Mouse (Mus musculus) lung, embryonic 16.5 days (tissue): ENCODE measurements at regions not wholly inside any gene's neighbourhood (a gene's known extent, or its start where the extent isn't known, plus 50 kb on each side); places are given as distances from the start of the nearest gene placed in this dataset.
"Not testable (repeated sequence)": the region's sequence is repeated elsewhere in the genome, so short reads cannot be mapped to it uniquely, and the experiment has no call there.

Experiments used
- ATAC-seq: fragments of 200-750 bp; cut with Nextera tagmentation; 2 replicates; pipeline ENCODE4 v1.8.0; 2017; ENCODE audit warnings: low read depth, mild to moderate bottlenecking, moderate library complexity
- H3K27ac ChIP-seq: fragments of 300-500 bp; sonication (generic); 2 replicates; pipeline ENCODE4 v1.5.1; 2014; ENCODE audit warnings: mild to moderate bottlenecking, control low read depth, low read length
- H3K27me3 ChIP-seq: fragments of 300-500 bp; sonication (generic); 2 replicates; pipeline ENCODE4 v1.6.1; 2014; ENCODE audit warnings: low read depth, low read length, mixed read lengths; ENCODE audit not compliant: control insufficient read depth, insufficient read depth
- H3K36me3 ChIP-seq: fragments of 300-500 bp; sonication (generic); 2 replicates; pipeline ENCODE4 v1.6.1; 2014; ENCODE audit warnings: low read length; ENCODE audit not compliant: control insufficient read depth, insufficient read depth
- H3K4me1 ChIP-seq: fragments of 300-500 bp; sonication (generic); replicated peaks from 2 replicates; pipeline ENCODE4 v1.6.1; 2014; ENCODE audit warnings: low read length, mixed read lengths; ENCODE audit not compliant: control insufficient read depth, insufficient read depth
- H3K4me2 ChIP-seq: fragments of 300-500 bp; sonication (generic); 2 replicates; pipeline ENCODE4 v1.6.1; 2014; ENCODE audit warnings: low read depth, low read length, control low read depth
- H3K4me3 ChIP-seq: fragments of 300-500 bp; sonication (generic); 2 replicates; pipeline ENCODE4 v1.5.1; 2014; ENCODE audit warnings: mild to moderate bottlenecking, low read length, control low read depth
- H3K9ac ChIP-seq: fragments of 300-500 bp; sonication (generic); 2 replicates; pipeline ENCODE4 v1.6.1; 2014; ENCODE audit warnings: low read length, control low read depth
- H3K9me3 ChIP-seq: fragments of 300-500 bp; sonication (generic); 2 replicates; pipeline ENCODE4 v1.6.1; 2016; ENCODE audit warnings: low read length; ENCODE audit not compliant: control insufficient read depth
- WGBS: fragments of 180-500 bp; shearing (Covaris S2); extraction: QIAGEN DNeasy Blood & Tissue Kit; methylation state at CpG from one replicate; pipeline ENCODE4 v1.1.7; 2014; 5-methylcytosine and 5-hydroxymethylcytosine counted together

DNA sequence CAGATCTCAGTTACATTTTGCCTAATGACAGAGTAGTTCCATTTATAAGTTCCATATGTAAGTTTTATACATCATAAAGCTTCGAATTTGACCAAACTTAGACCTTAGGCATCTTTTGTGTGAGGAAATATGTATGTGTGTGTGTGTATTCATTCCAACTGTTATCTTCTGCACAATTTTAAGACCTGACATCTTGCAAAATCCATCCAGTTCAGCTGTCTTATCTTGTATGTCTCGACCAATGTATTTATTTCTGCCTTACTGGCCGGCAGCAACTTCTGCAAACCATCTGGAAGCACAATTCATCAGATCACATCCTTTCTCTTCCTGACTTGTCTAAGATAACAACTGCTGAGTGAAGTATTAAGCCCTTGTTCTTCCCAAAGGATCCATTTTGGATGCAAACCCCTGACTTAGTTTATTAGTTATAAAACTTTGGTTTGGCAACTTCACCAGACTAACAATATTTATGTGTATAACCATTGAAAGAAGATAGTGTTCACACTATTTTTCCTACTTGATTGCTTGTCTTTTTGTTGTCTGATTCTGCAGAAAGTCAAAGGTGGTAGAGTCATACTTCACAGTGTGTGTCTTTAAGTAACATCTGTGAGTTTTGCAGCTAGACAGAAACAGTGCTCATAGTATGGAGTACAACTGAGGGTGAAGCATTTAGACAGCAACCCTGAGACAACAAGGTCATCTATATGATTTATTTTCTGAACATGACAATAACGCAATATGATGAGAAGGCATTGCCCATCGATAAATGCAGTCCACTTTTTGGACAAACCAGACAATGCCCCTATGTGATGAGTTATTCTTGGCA lies 622.0 kb upstream of the Marcks start:
- H3K4me1 ChIP-seq, result no peaks in the 10 kb centered on the region
- H3K4me2 ChIP-seq, result no peak overlapping the region
- H3K36me3 ChIP-seq, result no peaks in the 10 kb centered on the region
- H3K27me3 ChIP-seq, result no peaks in the 10 kb centered on the region
- no peak overlapping the region for H3K27ac ChIP-seq
- WGBS, result 37% methylated on average over 5 of the region's 5 CpGs
- H3K4me3 ChIP-seq, result no peak overlapping the region
- no peaks in the 10 kb centered on the region for H3K9me3 ChIP-seq
- peak; percentile 87 for ATAC-seq
- no peak overlapping the region for H3K9ac ChIP-seq

DNA sequence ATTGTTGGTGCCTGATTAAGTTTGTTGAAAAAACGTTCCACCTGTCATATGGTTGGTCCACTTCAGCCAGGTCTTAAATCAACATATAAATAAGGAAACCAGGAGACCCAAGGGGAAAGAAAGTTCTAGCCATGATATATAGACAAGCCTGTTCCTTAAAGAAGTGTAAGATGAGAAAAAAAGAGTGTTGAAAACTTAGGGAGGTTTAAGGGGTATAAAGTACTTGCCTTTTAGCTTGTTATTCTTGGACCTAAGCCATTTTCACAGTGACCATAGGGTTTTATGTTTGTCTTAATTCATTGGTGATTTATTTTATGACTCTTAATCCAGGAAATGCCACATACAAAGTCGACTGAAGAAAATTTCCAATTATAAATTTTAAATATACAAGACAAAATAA lies 602.9 kb upstream of the Marcks start:
- Histone ChIP-seq H3K9me3 (no peaks in the 10 kb centered on the region), H3K4me3 (no peak overlapping the region), H3K27ac (no peak overlapping the region), H3K4me1 (no peaks in the 10 kb centered on the region), H3K4me2 (no peak overlapping the region), H3K27me3 (no peaks in the 10 kb centered on the region), H3K9ac (no peak overlapping the region), H3K36me3 (no peaks in the 10 kb centered on the region)
- WGBS, result 14% methylated on average over 2 of the region's 2 CpGs
- ATAC-seq, result no peak

DNA sequence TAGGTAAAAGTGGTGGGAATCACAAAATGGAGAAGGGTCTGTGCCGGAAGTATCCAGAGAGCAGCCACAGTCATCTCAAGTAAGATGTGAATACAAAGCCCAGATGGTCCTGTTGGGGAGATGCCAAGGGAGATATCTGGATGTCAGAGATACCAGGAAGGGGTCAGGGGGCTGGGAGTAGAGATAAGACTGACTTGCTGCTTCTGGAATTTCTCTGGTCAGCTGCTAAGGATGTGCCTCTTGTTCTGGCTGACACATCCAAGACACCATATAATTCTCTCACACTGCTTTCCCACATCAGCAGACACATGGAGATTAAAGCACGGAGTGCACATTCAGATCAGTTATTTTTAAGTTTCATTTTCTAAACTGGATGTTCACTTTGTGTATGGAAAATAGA lies 600.3 kb upstream of the Marcks start:
- no peak overlapping the region for H3K9ac ChIP-seq
- H3K27ac ChIP-seq, result no peak overlapping the region
- peak; percentile 65 for ATAC-seq
- WGBS, result 40% methylated on average over 2 of the region's 2 CpGs
- no peaks in the 10 kb centered on the region for H3K27me3 ChIP-seq
- H3K4me2 ChIP-seq, result no peak overlapping the region
- no peaks in the 10 kb centered on the region for H3K4me1 ChIP-seq
- H3K36me3 ChIP-seq, result no peaks in the 10 kb centered on the region
- no peak overlapping the region for H3K4me3 ChIP-seq
- H3K9me3 ChIP-seq, result no peaks in the 10 kb centered on the region

DNA sequence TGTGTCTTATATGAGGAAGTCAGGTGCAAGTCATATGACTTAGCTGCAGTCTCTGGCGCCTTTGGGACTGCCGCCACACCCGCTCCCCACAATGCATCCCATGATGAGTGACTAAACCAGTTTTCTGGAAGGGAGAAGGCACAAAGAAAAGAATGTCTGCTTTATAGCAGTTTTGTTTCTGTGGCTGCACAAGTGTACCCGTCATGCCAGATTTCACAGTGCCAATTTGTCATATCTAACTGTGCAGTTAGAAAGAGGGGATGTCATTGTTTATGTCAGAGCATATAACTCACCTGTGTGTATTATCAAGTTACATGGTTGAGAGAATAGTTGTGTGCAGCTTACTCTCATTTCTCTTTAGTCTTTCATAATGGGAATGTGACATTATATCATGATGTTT lies 586.9 kb upstream of the Marcks start:
- Histone ChIP-seq H3K4me2 (no peak overlapping the region), H3K27me3 (no peaks in the 10 kb centered on the region), H3K27ac (no peak overlapping the region), H3K36me3 (no peaks in the 10 kb centered on the region), H3K4me1 (no peaks in the 10 kb centered on the region), H3K9me3 (no peaks in the 10 kb centered on the region), H3K9ac (no peak overlapping the region), H3K4me3 (no peak overlapping the region)
- 74% methylated on average over 4 of the region's 4 CpGs for WGBS
- ATAC-seq, result no peak

DNA sequence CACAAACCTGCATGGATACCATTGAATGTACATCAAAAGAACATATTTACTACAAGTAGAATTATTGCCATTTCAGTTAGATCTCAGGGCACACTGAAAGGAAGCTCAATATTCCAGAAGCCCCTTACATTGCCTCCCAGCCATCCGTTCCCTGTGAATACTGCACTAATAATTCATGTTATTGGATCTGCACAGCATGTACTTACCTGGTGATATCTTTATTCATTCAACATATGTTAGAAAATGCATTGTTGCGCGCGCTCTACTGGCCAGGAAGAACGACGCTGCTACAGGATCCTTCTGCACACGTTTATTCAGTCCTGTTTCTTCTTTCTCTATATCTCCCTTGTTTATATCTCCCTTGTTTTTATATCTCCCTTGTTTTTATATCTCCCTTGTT lies 586.3 kb upstream of the Marcks start:
- not testable (repeated sequence) for H3K36me3 ChIP-seq, H3K9me3 ChIP-seq, H3K4me2 ChIP-seq, H3K4me1 ChIP-seq, H3K27me3 ChIP-seq, H3K4me3 ChIP-seq, ATAC-seq, H3K9ac ChIP-seq, H3K27ac ChIP-seq
- 84% methylated on average over 7 of the region's 7 CpGs for WGBS

DNA sequence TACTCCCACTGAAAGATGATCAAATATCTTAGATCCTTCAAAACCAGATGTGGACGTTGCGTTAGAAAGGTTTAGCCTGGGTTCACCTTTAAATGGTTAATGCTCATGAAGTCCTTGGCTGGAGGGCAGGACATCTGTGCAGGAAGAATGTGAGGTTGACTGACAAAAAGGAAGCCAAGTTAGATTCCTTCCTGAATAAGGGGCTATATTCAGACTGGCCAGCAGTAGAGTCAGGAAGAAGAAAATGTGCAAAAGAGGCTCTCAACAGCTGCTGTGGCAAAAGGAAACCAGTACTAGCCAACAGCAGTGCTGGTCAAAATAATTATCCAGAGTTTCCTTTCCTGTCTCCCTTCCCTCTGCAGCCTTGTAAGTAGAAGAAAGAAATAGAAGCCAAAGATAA lies 582.0 kb upstream of the Marcks start:
- H3K4me3 ChIP-seq, result no peak overlapping the region
- ATAC-seq, result no peak
- no peaks in the 10 kb centered on the region for H3K27me3 ChIP-seq
- H3K4me1 ChIP-seq, result no peaks in the 10 kb centered on the region
- H3K4me2 ChIP-seq, result no peak overlapping the region
- H3K9me3 ChIP-seq, result no peaks in the 10 kb centered on the region
- H3K9ac ChIP-seq, result no peak overlapping the region
- H3K27ac ChIP-seq, result no peak overlapping the region
- H3K36me3 ChIP-seq, result no peaks in the 10 kb centered on the region
- 65% methylated on average over 2 of the region's 2 CpGs for WGBS

DNA sequence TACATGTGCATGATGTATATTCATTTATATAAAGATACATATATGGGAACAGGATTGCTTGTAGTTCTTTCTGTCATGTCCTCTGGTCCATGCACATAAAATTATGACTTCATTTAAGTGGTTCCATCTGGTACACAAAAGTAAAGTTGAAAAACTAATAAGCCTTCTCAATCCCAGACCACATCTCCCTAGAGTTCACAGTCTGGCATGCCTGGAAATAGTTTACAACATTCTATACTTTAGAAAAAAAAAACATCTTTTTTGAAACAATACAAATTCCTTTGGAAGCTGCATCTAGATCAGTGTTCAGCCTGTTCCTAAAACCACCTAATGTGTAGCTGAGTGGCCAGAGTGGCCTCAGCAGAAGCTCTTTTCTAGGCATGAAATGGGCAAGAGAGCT lies 578.2 kb upstream of the Marcks start:
- Histone ChIP-seq H3K9me3 (no peaks in the 10 kb centered on the region), H3K36me3 (no peaks in the 10 kb centered on the region), H3K9ac (no peak overlapping the region), H3K4me2 (no peak overlapping the region), H3K27ac (no peak overlapping the region), H3K27me3 (no peaks in the 10 kb centered on the region), H3K4me1 (no peaks in the 10 kb centered on the region), H3K4me3 (no peak overlapping the region)
- no peak for ATAC-seq

DNA sequence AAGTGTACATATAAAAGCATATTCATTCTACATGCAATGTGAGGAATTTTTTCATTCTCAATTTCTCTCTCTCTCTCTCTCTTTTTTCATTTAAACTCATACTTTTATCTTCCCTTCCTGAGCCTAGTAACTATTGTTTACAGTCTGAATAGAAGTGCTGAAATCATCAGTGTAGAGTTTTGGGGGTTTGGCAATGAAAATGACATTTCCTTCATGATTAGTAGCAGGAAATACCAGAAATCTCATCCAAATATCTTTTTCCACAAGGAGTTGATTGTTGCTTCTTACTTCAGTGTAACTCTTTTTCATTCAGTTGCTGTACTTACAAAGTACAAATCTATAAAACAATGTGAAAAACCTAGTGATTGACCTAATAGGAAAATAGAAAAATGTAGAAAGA lies 572.7 kb upstream of the Marcks start:
- Histone ChIP-seq H3K4me3 (no peak overlapping the region), H3K9me3 (no peaks in the 10 kb centered on the region), H3K36me3 (no peaks in the 10 kb centered on the region), H3K9ac (no peak overlapping the region), H3K27me3 (no peaks in the 10 kb centered on the region), H3K27ac (no peak overlapping the region), H3K4me2 (no peak overlapping the region), H3K4me1 (no peaks in the 10 kb centered on the region)
- ATAC-seq, result no peak

DNA sequence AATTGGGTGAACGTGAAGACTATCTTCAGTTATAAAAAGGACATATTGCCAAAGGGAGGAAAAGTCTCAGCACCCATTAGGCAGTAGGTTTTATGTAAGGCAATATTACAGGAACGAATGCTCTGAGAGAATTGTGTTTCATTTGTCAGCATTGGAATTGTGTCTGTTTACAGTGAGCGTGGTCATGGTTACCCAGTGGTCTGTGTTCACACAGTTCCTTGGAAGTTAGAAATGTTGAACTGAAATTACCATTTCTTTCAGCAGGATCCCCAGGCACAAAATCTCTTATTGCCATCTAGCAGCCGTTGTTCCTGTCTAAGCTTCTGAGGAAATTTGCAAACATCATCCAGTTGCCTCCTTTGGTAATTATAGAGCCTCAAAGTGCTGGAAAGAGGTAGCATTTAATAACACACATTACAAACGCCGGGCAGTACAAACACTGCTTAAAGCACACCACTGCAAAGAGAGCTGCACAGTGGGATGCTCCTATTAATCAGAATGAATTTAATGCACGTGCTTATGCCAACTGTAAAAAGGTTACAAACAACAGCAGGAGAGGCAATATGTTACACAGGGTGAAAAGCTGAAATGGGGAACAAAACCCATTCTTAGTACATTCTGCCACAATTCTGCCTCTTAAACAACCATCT lies 555.4 kb upstream of the Marcks start:
- no peak overlapping the region for H3K4me3 ChIP-seq
- no peak for ATAC-seq
- no peaks in the 10 kb centered on the region for H3K27me3 ChIP-seq
- no peak overlapping the region for H3K27ac ChIP-seq
- no peaks in the 10 kb centered on the region for H3K4me1 ChIP-seq
- no peak overlapping the region for H3K4me2 ChIP-seq
- WGBS, result 72% methylated on average over 7 of the region's 7 CpGs
- H3K36me3 ChIP-seq, result no peaks in the 10 kb centered on the region
- no peak overlapping the region for H3K9ac ChIP-seq
- H3K9me3 ChIP-seq, result no peaks in the 10 kb centered on the region
